Mouse (Mus musculus) mature B cell (primary cell): Measurements from ENCODE around the gene Cdh24.
"Not testable (repeated sequence)": the region's sequence is repeated elsewhere in the genome, so short reads cannot be mapped to it uniquely, and the experiment has no call there.

Experiments
- in situ Hi-C: fragments of 300-500 bp; cut with MboI; formaldehyde crosslinking; loops from 2 replicates; pipeline ENCODE4 v1.14.3; 2019

Cdh24 gene

GRCm38 (mm10) chr14:54643011-54643410, 1.8 kb upstream of the Cdh24 start:
- in situ Hi-C loops, result no loop called here

GRCm38 (mm10) chr14:54642224-54642944, 1.2 kb upstream of the Cdh24 start:
- in situ Hi-C loops, result no loop called here

- in situ Hi-C loops, result no loop called here
These were observed 239 bp downstream of the Cdh24 start, which contains the start of gene Gm17606 for GRCm38 (mm10) chr14:54640946-54641304. Gene Gm17606, plus strand, starts transcription at chr14:54640952.

GRCm38 (mm10) chr14:54640121-54640520, 1.0 kb downstream of the Cdh24 start:
- in situ Hi-C loops, result no loop called here

GRCm38 (mm10) chr14:54638210-54638609, 3.0 kb downstream of the Cdh24 start:
- in situ Hi-C loops, result no loop called here

GRCm38 (mm10) chr14:54636954-54637353, 4.2 kb downstream of the Cdh24 start:
- in situ Hi-C loops, result no loop called here

GRCm38 (mm10) chr14:54634182-54634581, 7.0 kb downstream of the Cdh24 start:
- in situ Hi-C loops, result no loop called here

GRCm38 (mm10) chr14:54632252-54632651, 8.9 kb downstream of the Cdh24 start:
- in situ Hi-C loops, result no loop called here

- in situ Hi-C loops, result no loop called here
These were observed 9.9 kb downstream of the Cdh24 start for GRCm38 (mm10) chr14:54631240-54631599.

- in situ Hi-C loops, result no loop called here
These were observed 10.5 kb downstream of the Cdh24 start for GRCm38 (mm10) chr14:54630583-54631239.

- in situ Hi-C loops, result no loop called here
These were observed 11.4 kb downstream of the Cdh24 start for GRCm38 (mm10) chr14:54629797-54630196.

GRCm38 (mm10) chr14:54628103-54628502, 13.1 kb downstream of the Cdh24 start:
- in situ Hi-C loops, result no loop called here

GRCm38 (mm10) chr14:54624976-54625375, 16.2 kb downstream of the Cdh24 start:
- in situ Hi-C loops, result no loop called here

- in situ Hi-C loops, result no loop called here
These were observed 17.8 kb downstream of the Cdh24 start for GRCm38 (mm10) chr14:54623334-54623733.

GRCm38 (mm10) chr14:54621133-54621532, 20.0 kb downstream of the Cdh24 start, which contains the start of gene Psmb11:
Gene Psmb11, plus strand, starts transcription at chr14:54621433.
- in situ Hi-C loops, result no loop called here

- in situ Hi-C loops, result no loop called here
These were observed 23.2 kb downstream of the Cdh24 start, which contains the start of gene Psmb5 for GRCm38 (mm10) chr14:54617897-54618365. Gene Psmb5, minus strand, starts transcription at chr14:54618022.

GRCm38 (mm10) chr14:54617152-54617896, 23.8 kb downstream of the Cdh24 start:
- in situ Hi-C loops, result no loop called here

GRCm38 (mm10) chr14:54616226-54616825, 24.8 kb downstream of the Cdh24 start:
- in situ Hi-C loops, result no loop called here

- in situ Hi-C loops, result not testable (repeated sequence)
These were observed 27.0 kb downstream of the Cdh24 start for GRCm38 (mm10) chr14:54614130-54614529.

- in situ Hi-C loops, result no loop called here
These were observed 30.5 kb downstream of the Cdh24 start for GRCm38 (mm10) chr14:54610648-54611047.

GRCm38 (mm10) chr14:54609962-54610361, 31.2 kb downstream of the Cdh24 start:
- in situ Hi-C loops, result no loop called here

GRCm38 (mm10) chr14:54609245-54609644, 31.9 kb downstream of the Cdh24 start:
- in situ Hi-C loops, result no loop called here
